Mouse (Mus musculus) neural tube, embryonic 14.5 days (tissue): ENCODE measurements around the gene Lhx6. TPM values are rescaled to one million over a fixed set of nuclear protein-coding genes. Genes with fewer than 3 reads are reported as not detected.

Experiments
- ATAC-seq: fragments of 200-750 bp; cut with Nextera tagmentation; 2 replicates; pipeline ENCODE4 v1.8.0; 2017; ENCODE audit warnings: low read depth, mild to moderate bottlenecking, moderate TSS enrichment, moderate library complexity
- H3K27ac ChIP-seq: fragments of 300-500 bp; sonication (generic); 2 replicates; pipeline ENCODE4 v1.5.1; 2014; ENCODE audit warnings: low read depth, mild to moderate bottlenecking, control low read depth, low read length, moderate library complexity, mixed read lengths
- H3K27me3 ChIP-seq: fragments of 300-500 bp; sonication (generic); 2 replicates; pipeline ENCODE4 v1.6.1; 2014; ENCODE audit warnings: low read length; ENCODE audit not compliant: control insufficient read depth, insufficient read depth
- H3K36me3 ChIP-seq: fragments of 300-500 bp; sonication (generic); 2 replicates; pipeline ENCODE4 v1.6.1; 2014; ENCODE audit warnings: low read length, mixed read lengths; ENCODE audit not compliant: control insufficient read depth, insufficient read depth
- H3K4me1 ChIP-seq: fragments of 300-500 bp; sonication (generic); 2 replicates; pipeline ENCODE4 v1.6.1; 2014; ENCODE audit warnings: low read length; ENCODE audit not compliant: control insufficient read depth, insufficient read depth
- H3K4me2 ChIP-seq: fragments of 300-500 bp; sonication (generic); 2 replicates; pipeline ENCODE4 v1.6.1; 2014; ENCODE audit warnings: mild to moderate bottlenecking, low read depth, low read length, control low read depth
- H3K4me3 ChIP-seq: fragments of 300-500 bp; sonication (generic); 2 replicates; pipeline ENCODE4 v1.5.1; 2014; ENCODE audit warnings: low read depth, low read length, control low read depth, mixed read lengths
- H3K9ac ChIP-seq: fragments of 300-500 bp; sonication (generic); replicated peaks from 2 replicates; pipeline ENCODE4 v1.6.1; 2014; ENCODE audit warnings: low read depth, mild to moderate bottlenecking, control low read depth, low read length, mixed read lengths
- H3K9me3 ChIP-seq: fragments of 300-500 bp; sonication (generic); 2 replicates; pipeline ENCODE4 v1.6.1; 2016; ENCODE audit warnings: low read length; ENCODE audit not compliant: control insufficient read depth
- WGBS: fragments of 180-500 bp; shearing (Covaris S2); extraction: QIAGEN DNeasy Blood & Tissue Kit; methylation state at CpG from one replicate; pipeline ENCODE4 v1.1.7; 2014; 5-methylcytosine and 5-hydroxymethylcytosine counted together
- polyA plus RNA-seq: library from polyadenylated mRNA; unstranded; fragments of >200 nt; fragmentation: Nextera tagmentation; extraction: Ambion mirVana; gene quantifications from 2 replicates; pipeline ENCODE4 v1.2.1, GENCODE M21; 2014

The Lhx6 gene
- polyA plus RNA-seq, 1 experiment from 2014 or later = not detected

DNA sequence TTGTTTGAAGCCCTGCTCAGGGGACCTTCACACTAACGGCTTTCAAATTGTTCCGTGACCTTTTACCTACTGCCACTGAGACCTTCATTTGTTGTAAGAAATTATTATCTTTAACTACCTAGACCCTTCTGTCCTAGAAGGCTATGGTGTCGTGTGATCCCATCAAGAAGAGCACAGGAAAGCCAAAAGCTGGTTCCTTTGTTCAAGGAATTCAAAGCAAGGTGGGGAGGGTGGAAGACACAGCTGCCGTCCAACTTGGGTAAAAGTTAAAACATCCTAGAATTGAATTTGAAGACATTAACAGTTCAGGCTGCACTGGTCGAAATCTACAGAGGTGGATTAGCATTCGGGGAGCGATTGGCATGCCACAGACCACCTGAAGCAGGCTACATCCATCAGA is 71.2 kb downstream of the Lhx6 start:
- ATAC-seq = no peak
- H3K27ac ChIP-seq = no peak overlapping the region
- H3K36me3 ChIP-seq = peaks cover 4% of the 10 kb centered on the region; the same call in 1 of the 2 replicates
- no peaks in the 10 kb centered on the region for H3K27me3 ChIP-seq
- H3K4me3 ChIP-seq = no peak overlapping the region
- 79% methylated on average over 7 of the region's 7 CpGs for WGBS
- H3K4me1 ChIP-seq = no peaks in the 10 kb centered on the region
- no peaks in the 10 kb centered on the region for H3K9me3 ChIP-seq
- H3K9ac ChIP-seq = no peak overlapping the region
- no peak overlapping the region for H3K4me2 ChIP-seq

DNA sequence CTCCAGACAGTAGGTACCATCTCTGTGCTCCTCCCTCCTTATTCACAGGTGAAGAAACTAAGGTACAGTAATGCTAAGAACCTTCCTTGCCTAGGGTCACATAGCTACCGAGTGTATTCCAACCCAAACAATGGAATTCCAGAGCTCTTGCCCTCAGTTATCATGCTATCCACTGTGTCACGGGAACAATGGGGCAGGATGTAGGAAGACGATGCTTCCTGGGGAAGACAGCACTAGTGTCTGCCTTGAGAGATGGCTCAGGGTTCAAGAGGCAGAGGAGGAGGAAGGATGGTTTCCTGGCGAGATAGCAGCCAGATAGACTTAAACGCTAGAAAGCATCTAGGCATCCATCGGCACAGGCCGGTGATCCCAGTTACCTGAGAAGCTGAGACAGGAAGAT is 72.3 kb downstream of the Lhx6 start:
- 77% methylated on average over 7 of the region's 7 CpGs for WGBS

More for the DNA sequence above, 72.3 kb downstream of the Lhx6 start:
- Histone ChIP-seq H3K4me1 (no peaks in the 10 kb centered on the region), H3K36me3 (no peaks in the 10 kb centered on the region), H3K9ac (no peak overlapping the region), H3K27ac (no peak overlapping the region), H3K4me2 (no peak overlapping the region), H3K9me3 (no peaks in the 10 kb centered on the region), H3K27me3 (no peaks in the 10 kb centered on the region), H3K4me3 (no peak overlapping the region)
- ATAC-seq = no peak

Other genes with a start within 250 kb of the Lhx6 start
- 5.8 and 6.1 TPM in 2 replicates for gene Ttll11, start 125.5 kb downstream of the Lhx6 start, polyA plus RNA-seq
- 302 and 344 TPM in 2 replicates for gene Ndufa8, start 56.0 kb downstream of the Lhx6 start, polyA plus RNA-seq
- 0.40 and 1.3 TPM in 2 replicates for gene Morn5, start 56.0 kb downstream of the Lhx6 start, polyA plus RNA-seq
- gene Mrrf, start 31.0 kb upstream of the Lhx6 start, polyA plus RNA-seq = 24.8 and 30.4 TPM in 2 replicates
- gene Rbm18, start 31.4 kb upstream of the Lhx6 start, polyA plus RNA-seq = 138 and 145 TPM in 2 replicates
- 2.7 and 7.7 TPM in 2 replicates for gene Ptgs1, start 125.0 kb upstream of the Lhx6 start, polyA plus RNA-seq